ENCODE assay signal across 13 mouse cellular contexts in genomic region chr19:38485779-38486555, GRCm38 (mm10). TPM values are rescaled to one million over a fixed set of nuclear protein-coding genes. Genes with fewer than 3 reads are reported as not detected.
A peak's percentile ranks its signal among the peaks of the same experiment; 100 is the strongest.
DNase-seq lines count a peak whose midpoint lies in the region; ATAC-seq and TF ChIP-seq lines count a peak whose summit lies in the region.
"Had no signal": no experiment of that assay in that cellular context is flagged by ENCODE, and none has a peak within 500 bp of the region (broad histone marks: within the 10 kb centered on the region; RNA-seq: fewer than 3 reads in every experiment).

No protein-coding gene starts in this region.

- DNase-seq in heart, embryonic 10.5 days (ENCODE audit: low spot score), result no peak
- DNase-seq in heart, adult 9 months (ENCODE audit: low spot score in 2 of 2), result no peak
- DNase-seq in liver, result peak; percentile 6
- DNase-seq in liver, embryonic 11.5 days (ENCODE audit: low spot score), result no peak
- no peak for DNase-seq in hindbrain, postnatal 0 days (ENCODE audit: low spot score)
- DNase-seq in spleen, postnatal 4 days (ENCODE audit: low spot score in 2 of 2), result no peak
- no peak for DNase-seq in kidney, adult 9 months
- DNase-seq: cerebellum, adult 18-20 months had no signal

- H3K27me3 ChIP-seq in heart, embryonic 10.5 days (ENCODE audit: insufficient read depth, poor library complexity, severe bottlenecking), result peaks cover 11% of the 10 kb centered on the region
- H3K27me3 ChIP-seq in liver, embryonic 11.5 days (replicated peaks; ENCODE audit: control insufficient read depth, insufficient read depth, low read length), result peaks cover 29% of the 10 kb centered on the region
- H3K27me3 ChIP-seq in hindbrain, postnatal 0 days (ENCODE audit: insufficient read depth, low read length), result no peaks in the 10 kb centered on the region
- peaks cover 7% of the 10 kb centered on the region for H3K27me3 ChIP-seq in neural tube, embryonic 13.5 days

- no peak overlapping the region for H3K4me3 ChIP-seq in heart, embryonic 10.5 days
- H3K4me3 ChIP-seq in liver, embryonic 11.5 days (ENCODE audit: low read depth, low read length), result no peak overlapping the region
- H3K4me3 ChIP-seq in hindbrain, postnatal 0 days (ENCODE audit: low read length), result no peak overlapping the region
- H3K4me3 ChIP-seq in neural tube, embryonic 13.5 days, result no peak overlapping the region
- H3K4me3 ChIP-seq: liver, embryonic 12.5 days had no signal

- 20% methylated on average over 11 of the region's 11 CpGs for WGBS in heart, embryonic 10.5 days
- WGBS in liver, embryonic 11.5 days, result 24% methylated on average over 11 of the region's 11 CpGs
- 19% methylated on average over 11 of the region's 11 CpGs for WGBS in hindbrain, postnatal 0 days
- WGBS in neural tube, embryonic 13.5 days, result 14% methylated on average over 11 of the region's 11 CpGs

- TF ChIP-seq CTCF in hindbrain, postnatal 0 days (IDR thresholded peaks at IDR 0.05; ENCODE audit: low read depth), result no peak

- H3K4me1 ChIP-seq in heart, embryonic 10.5 days, result peaks cover 26% of the 10 kb centered on the region
- H3K4me1 ChIP-seq in liver, embryonic 11.5 days (replicated peaks; ENCODE audit: control insufficient read depth, insufficient read depth, low read length), result no peaks in the 10 kb centered on the region
- no peaks in the 10 kb centered on the region for H3K4me1 ChIP-seq in hindbrain, postnatal 0 days (ENCODE audit: insufficient read depth, low read length)
- peaks cover 58% of the 10 kb centered on the region for H3K4me1 ChIP-seq in neural tube, embryonic 13.5 days (replicated peaks)
- H3K4me1 ChIP-seq: liver, embryonic 12.5 days had no signal

- H3K36me3 ChIP-seq in heart, embryonic 10.5 days, result no peaks in the 10 kb centered on the region
- H3K36me3 ChIP-seq in liver, embryonic 11.5 days (ENCODE audit: control insufficient read depth, insufficient read depth, low read length), result no peaks in the 10 kb centered on the region
- H3K36me3 ChIP-seq in hindbrain, postnatal 0 days (ENCODE audit: insufficient read depth, low read length), result no peaks in the 10 kb centered on the region
- no peaks in the 10 kb centered on the region for H3K36me3 ChIP-seq in neural tube, embryonic 13.5 days
- H3K36me3 ChIP-seq: liver, embryonic 12.5 days had no signal

- H3K9me3 ChIP-seq in heart, embryonic 10.5 days, result no peaks in the 10 kb centered on the region
- no peaks in the 10 kb centered on the region for H3K9me3 ChIP-seq in liver, embryonic 11.5 days (ENCODE audit: control insufficient read depth, low read length)
- no peaks in the 10 kb centered on the region for H3K9me3 ChIP-seq in hindbrain, postnatal 0 days (ENCODE audit: low read length)
- H3K9me3 ChIP-seq in neural tube, embryonic 13.5 days, result no peaks in the 10 kb centered on the region
- H3K9me3 ChIP-seq: liver, embryonic 12.5 days had no signal

- ATAC-seq in liver, embryonic 11.5 days (replicated peaks; ENCODE audit: low FRiP score), result no peak
- no peak for ATAC-seq in hindbrain, postnatal 0 days
- no peak for ATAC-seq in neural tube, embryonic 13.5 days (ENCODE audit: low read depth)
- ATAC-seq: inflammation-experienced regulatory T-cells, adult 6 months; liver, embryonic 12.5 days; lung, postnatal 0 days had no signal

- H3K9ac ChIP-seq in liver, embryonic 11.5 days (ENCODE audit: low read depth, low read length), result no peak overlapping the region
- no peak overlapping the region for H3K9ac ChIP-seq in hindbrain, postnatal 0 days (replicated peaks; ENCODE audit: low read length)
- H3K9ac ChIP-seq in neural tube, embryonic 13.5 days, result no peak overlapping the region
- H3K9ac ChIP-seq: liver, embryonic 12.5 days had no signal

- H3K4me2 ChIP-seq in liver, embryonic 11.5 days, result no peak overlapping the region
- H3K4me2 ChIP-seq in hindbrain, postnatal 0 days (ENCODE audit: low read depth, low read length), result 0 out of 2 replicates have a peak overlapping the region, but pooled peaks have one; percentile 6
- H3K4me2 ChIP-seq in neural tube, embryonic 13.5 days, result peak overlapping the region; percentile 31
- H3K4me2 ChIP-seq: liver, embryonic 12.5 days had no signal

- H3K27ac ChIP-seq in heart, embryonic 10.5 days, result 0 out of 2 replicates have a peak overlapping the region, but pooled peaks have one; percentile 36
- H3K27ac ChIP-seq in liver, embryonic 11.5 days (ENCODE audit: low read depth, low read length), result no peak overlapping the region
- H3K27ac ChIP-seq in hindbrain, postnatal 0 days, result 0 out of 2 replicates have a peak overlapping the region, but pooled peaks have one; percentile 22
- H3K27ac ChIP-seq in neural tube, embryonic 13.5 days (replicated peaks), result 0 out of 2 replicates have a peak overlapping the region, but pooled peaks have one; percentile 5
- H3K27ac ChIP-seq: liver, embryonic 12.5 days had no signal

RNA-seq across cellular contexts. Expression of gene Plce1, which starts 5.1 kb away (rescaled TPM):
- polyA plus RNA-seq in heart, embryonic 10.5 days (2016; fragmentation: Nextera tagmentation; extraction: Ambion mirVana), result 3.6 and 4.2 TPM in 2 replicates
- polyA plus RNA-seq in liver, embryonic 11.5 days (2014; fragmentation: Nextera tagmentation; extraction: Ambion mirVana), result 1.1 and 1.9 TPM in 2 replicates
- total RNA-seq in hindbrain, postnatal 0 days (2014; rRNA removed), result 10.0 TPM in 2 replicates
- polyA plus RNA-seq in hindbrain, postnatal 0 days (2015; fragmentation: Nextera tagmentation; extraction: Ambion mirVana), result 5.2 and 5.7 TPM in 2 replicates
- polyA plus RNA-seq in neural tube, embryonic 13.5 days (2015; fragmentation: Nextera tagmentation; extraction: Ambion mirVana), result 5.2 and 6.4 TPM in 2 replicates
- total RNA-seq: MEL had no signal
